Mouse (Mus musculus) regulatory T cell (primary cell): Measurements from ENCODE around the gene Dynlt3.
"Not testable (repeated sequence)": the region's sequence is repeated elsewhere in the genome, so short reads cannot be mapped to it uniquely, and the experiment has no call there.

Experiments
- in situ Hi-C: fragments of 300-600 bp; cut with MboI, MseI; formaldehyde crosslinking; loops from one replicate; pipeline ENCODE4 v1.15.1; 2025; ENCODE audit warnings: high pct_unique_total_duplicates

Dynlt3 gene

DNA sequence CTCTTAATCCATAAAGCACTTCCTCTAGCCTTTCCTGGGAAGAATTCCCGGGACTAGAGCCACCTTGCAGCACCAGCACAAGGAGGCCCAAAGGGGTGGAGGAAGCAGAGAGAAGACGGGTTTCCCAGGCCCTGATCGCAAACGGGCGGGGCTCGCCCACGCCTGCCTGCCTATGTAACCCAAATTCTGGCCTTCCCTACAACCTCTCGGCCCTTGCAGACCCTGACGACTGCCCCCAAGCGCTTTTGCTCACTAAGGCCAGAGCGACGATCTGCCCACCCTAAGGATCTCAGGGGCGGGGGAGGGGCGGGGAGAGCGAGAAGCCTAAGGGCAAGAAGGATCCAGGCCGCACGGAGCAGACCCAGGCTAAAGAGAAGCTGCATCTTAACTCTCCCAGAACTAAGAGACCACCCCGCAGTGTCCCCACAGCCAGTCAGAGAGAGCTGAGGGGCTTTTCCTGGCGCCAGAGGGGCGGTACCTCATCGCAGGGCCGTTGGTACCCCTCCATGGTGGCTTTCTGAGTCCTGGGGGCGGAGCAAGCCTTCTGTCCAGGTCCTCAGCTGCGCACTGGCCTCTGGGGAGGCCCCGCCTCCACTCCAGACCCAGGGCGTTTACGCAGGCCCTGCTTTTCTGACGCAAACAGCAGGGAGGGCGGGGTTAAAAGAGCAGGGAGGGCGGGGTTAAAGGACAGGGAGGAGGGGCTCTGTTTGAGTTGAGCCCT, at the start of gene Dynlt3:
TSS of gene Dynlt3 (minus strand) at position 613 of the 721 bp plus-strand sequence.
- in situ Hi-C loops, result no loop called here

DNA sequence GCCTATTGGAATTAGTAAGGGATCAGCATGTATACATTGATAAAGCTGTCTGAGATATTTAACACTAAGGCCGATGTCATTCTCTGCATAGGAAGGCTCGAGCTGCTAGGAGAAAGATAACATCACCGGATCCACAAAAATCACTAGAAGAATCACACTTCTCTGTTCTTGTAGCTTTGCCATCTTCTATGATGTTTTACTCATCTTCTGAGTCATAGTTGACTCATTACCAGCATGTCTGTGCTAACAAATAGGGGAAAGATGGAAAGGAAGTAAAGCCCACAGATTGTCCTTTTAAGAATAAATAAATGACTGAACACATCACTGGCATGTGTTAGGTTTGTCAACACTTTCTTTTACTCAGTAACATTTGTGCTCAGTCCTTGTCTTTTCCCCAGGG, 37.0 kb upstream of the Dynlt3 start:
- in situ Hi-C loops, result no loop called here

- in situ Hi-C loops, result no loop called here
Observed at GRCm38 (mm10) chrX:9695997-9696396, 33.2 kb upstream of the Dynlt3 start.

DNA sequence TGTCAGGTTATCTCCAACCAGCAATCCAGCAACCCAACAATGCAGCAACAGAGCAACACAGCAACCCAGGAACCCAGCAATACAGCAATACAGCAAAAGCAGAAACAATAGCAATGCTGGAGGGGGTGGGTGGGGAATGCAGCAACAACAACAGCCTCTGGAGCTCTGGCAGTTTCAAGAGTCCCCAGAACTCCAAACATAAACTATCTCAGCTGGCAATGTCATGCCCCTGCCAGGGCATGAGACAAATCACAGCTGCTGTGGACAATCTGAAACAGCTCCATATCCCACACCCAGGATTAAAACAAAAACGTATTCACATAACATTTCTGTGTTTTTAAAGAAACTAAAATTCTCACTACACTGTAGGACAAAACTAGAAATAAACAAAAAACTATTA, 9.2 kb upstream of the Dynlt3 start:
- in situ Hi-C loops, result no loop called here

DNA sequence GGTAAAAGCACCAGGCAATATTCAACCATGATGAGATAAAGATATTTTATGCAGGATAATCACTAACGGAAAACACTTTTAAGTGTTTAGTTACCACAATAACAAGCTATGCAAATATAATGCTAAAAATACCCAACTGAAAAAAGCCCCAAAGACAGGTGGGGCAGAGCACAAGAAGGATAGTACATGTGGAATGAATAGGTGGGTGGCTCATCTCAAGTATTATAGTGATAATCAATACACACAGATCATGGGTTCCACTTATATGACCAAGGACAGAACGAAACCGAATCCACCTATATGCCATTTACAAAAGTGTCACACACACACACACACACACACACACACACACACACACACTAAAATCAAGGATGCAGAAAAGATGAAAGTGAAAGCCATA, 8.6 kb upstream of the Dynlt3 start:
- in situ Hi-C loops, result no loop called here

DNA sequence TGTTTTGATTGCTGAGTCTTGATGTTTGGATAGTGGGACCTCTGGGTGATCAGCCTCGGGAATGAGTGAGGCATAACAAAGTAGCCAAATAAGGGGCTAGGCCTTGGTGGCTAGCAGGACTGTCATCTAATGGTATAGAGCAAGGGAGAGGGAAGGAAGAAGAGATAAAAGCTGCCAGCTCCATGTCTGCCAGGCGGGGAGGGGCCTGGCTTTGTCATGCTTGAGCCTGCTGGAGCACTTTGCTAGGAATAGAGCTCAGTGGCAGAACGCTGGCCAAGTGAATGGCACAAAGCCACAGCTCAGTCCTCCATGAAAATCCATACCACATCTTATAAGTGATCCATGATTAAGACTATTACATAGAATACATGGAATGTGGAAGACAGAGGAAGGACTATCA, 10.0 kb downstream of the Dynlt3 start:
- in situ Hi-C loops, result no loop called here

DNA sequence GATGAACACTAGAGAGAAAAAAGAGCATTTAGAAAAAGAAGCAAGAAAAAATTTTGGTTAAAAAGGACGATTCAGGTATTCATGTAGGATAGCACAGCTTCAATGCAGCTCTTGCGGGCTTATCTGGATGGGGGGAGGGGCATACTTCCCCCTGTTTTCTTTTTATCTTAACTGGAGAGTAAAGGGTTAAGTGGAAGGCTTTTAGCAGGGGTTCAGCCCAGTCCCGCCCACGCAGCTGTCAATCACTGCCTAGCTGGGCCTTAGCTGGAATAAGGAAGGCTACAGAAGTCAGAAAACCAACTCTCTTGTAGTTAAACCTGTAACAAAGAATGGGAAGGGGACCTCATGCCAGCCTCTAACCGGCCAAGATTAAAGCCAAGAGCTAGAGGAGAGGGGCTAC, 22.2 kb downstream of the Dynlt3 start:
- in situ Hi-C loops, result not testable (repeated sequence)

GRCm38 (mm10) chrX:9640126-9640525, 22.7 kb downstream of the Dynlt3 start:
- in situ Hi-C loops, result not testable (repeated sequence)
